Mouse (Mus musculus) bone marrow macrophage, adult 2 months (primary cell): ENCODE results near the gene Kcnip3.

Source experiments
- CTCF ChIP-seq: IDR thresholded peaks from 2 replicates; pipeline ENCODE4 v1.5.1; 2012; ENCODE audit warnings: low read depth, mild to moderate bottlenecking, low read length, moderate library complexity
- POLR2A ChIP-seq: IDR thresholded peaks from 2 replicates; pipeline ENCODE4 v1.6.1; 2012; ENCODE audit warnings: mild to moderate bottlenecking, low read depth, low read length, borderline replicate concordance

GRCm38 (mm10) chr2:127498750-127499149 lies 23.1 kb downstream of the Kcnip3 start:
- TF ChIP-seq POLR2A (no peak), CTCF (no peak)
